Mouse (Mus musculus): ENCODE results near the gene Ccdc7b. TPM values are rescaled to one million over a fixed set of nuclear protein-coding genes. Genes with fewer than 3 reads are reported as not detected.
"Not testable (repeated sequence)": the region's sequence is repeated elsewhere in the genome, so short reads cannot be mapped to it uniquely, and the experiment has no call there.

Ccdc7b gene
- total RNA-seq (2021) = not detected
- polyA plus RNA-seq (2012; rRNA removed) = not detected in 2 replicates
- long read RNA-seq = 0 reads

DNA sequence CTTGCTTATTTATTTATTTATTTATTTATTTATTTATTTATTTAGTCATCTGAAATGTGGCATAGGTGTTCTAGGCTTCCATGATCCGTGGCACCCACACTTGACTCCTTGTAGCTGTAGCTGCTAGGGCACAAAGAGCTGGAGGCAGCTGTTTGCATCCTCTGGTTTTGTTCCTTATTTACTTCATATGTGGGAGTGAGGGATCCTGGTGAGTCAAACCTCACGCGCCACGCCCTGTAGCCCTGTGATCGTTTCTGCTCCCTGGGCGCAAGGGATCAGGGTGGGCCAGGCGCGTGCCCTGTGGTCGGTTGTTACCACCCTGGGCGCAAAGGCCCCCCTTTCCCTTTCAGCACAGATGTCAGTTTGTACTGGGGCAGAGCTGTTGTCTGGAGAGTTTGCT lies at the start of gene Ccdc7b:
Gene Ccdc7b (plus strand): TSS at position 301 of the 400 bp plus-strand sequence.
- not testable (repeated sequence) for DNase-seq

DNA sequence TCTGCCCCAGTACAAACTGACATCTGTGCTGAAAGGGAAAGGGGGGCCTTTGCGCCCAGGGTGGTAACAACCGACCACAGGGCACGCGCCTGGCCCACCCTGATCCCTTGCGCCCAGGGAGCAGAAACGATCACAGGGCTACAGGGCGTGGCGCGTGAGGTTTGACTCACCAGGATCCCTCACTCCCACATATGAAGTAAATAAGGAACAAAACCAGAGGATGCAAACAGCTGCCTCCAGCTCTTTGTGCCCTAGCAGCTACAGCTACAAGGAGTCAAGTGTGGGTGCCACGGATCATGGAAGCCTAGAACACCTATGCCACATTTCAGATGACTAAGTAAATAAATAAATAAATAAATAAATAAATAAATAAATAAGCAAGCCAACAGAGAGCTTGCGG lies 1.5 kb upstream of the Ccdc7b start, which contains the start of gene Ccdc7a:
Gene Ccdc7a (minus strand): TSS at position 101 of the 400 bp plus-strand sequence.
- not testable (repeated sequence) for DNase-seq

GRCm38 (mm10) chr8:129115761-129116160 lies 48.8 kb downstream of the Ccdc7b start:
- DNase-seq = not testable (repeated sequence)

DNA sequence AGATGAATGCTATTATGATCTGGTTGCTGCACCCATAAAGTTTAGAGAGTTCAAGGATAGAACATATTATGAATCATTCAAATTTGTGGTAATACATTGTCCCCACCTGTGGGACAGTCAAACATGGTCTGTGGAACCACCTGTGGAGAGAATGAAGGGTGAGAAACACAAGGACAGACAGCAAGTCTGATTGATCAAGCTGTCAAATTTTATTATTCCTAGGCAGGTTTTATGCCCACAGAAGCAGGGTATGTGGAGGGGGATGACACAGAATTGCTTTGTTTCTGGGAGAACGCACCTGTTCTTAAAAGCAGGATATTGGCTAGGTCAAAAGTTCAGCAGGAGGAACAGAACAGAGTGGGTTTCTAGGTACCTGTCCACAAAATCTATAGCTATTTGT lies 64.6 kb downstream of the Ccdc7b start, which contains the start of gene Gm10999:
Gene Gm10999 (minus strand): TSS at position 101 of the 400 bp plus-strand sequence.
- DNase-seq = no peak

- no peak for DNase-seq
Observed at GRCm38 (mm10) chr8:129133475-129133874, 66.5 kb downstream of the Ccdc7b start.

Other genes starting within 250 kb of the Ccdc7b start
- gene Ccdc7a, start 1.6 kb upstream of the Ccdc7b start, total RNA-seq (2021) = not detected
- gene Ccdc7a, start 1.6 kb upstream of the Ccdc7b start, polyA plus RNA-seq (2012; rRNA removed) = not detected in 2 replicates
- not detected for gene Gm10999, start 64.5 kb downstream of the Ccdc7b start, total RNA-seq (2021)
- gene Gm10999, start 64.5 kb downstream of the Ccdc7b start, polyA plus RNA-seq (2012; rRNA removed) = not detected in 2 replicates
- 10 to 100 TPM in 1 of 2 experiments, 1 to 10 TPM in 1; 7.6 to 12.8 TPM for gene 2610044O15Rik8, start 167.3 kb downstream of the Ccdc7b start, total RNA-seq (2021)
- 0.07 and 0.33 TPM in 2 replicates for gene 2610044O15Rik8, start 167.3 kb downstream of the Ccdc7b start, polyA plus RNA-seq (2012; rRNA removed)

Data from adrenal gland, adult 2 months (tissue).